Mouse (Mus musculus): ENCODE data around the gene Ttpal. TPM values are rescaled to one million over a fixed set of nuclear protein-coding genes. Genes with fewer than 3 reads are reported as not detected.

Ttpal gene
- polyA plus RNA-seq, 1 experiment from 2014 or later = 34.4 TPM

DNA sequence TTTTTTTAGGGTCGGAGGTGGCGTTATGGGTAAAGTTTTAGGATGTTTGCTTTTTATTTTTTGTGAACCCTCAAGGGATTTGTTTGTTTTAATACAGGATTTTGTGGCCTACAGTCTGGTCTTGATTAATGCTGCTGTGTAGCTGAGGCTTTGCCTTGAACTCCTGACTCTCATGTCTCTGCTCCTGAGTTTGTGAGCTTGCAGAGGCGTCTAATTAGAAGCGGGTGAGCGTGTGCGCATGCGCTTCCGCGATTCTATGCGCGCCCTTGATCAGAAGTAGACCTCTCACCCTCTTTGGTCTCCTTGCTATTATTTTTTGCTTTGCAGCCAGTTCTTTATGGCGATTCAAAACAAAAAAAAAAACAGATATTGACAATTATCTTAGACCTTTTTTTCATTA is 57.3 kb downstream of the Ttpal start:
- DNase-seq (ENCODE audit: low spot score) = no peak

DNA sequence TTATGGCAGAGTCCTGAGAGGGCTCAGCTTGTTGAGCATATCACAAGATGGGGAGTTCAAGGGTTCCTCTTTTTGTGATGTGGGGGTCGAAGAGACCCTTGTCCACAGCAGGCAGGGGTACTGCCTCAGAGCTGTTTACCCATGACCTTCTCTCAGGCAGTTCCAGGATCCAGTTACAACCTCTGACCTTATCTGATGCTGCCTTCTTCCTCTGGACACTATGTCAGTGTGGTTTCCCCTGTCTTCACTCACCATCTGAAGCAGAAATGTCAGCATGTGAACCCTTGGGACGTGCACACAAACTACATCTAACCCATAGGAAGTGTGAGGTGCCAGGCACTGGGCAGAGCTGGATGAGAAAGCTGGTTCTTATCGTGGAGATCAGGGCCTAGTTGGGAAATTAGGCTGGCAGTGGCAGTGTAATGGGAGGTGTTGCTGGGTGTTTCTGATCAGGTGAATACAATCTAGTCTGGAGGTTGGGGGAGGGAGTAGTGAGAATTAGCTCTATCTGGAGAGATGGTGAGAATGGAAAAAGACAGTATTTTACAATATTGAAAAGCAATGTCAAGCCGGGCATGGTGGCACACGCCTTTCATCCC is 58.1 kb downstream of the Ttpal start:
- no peak for DNase-seq (ENCODE audit: low spot score)

DNA sequence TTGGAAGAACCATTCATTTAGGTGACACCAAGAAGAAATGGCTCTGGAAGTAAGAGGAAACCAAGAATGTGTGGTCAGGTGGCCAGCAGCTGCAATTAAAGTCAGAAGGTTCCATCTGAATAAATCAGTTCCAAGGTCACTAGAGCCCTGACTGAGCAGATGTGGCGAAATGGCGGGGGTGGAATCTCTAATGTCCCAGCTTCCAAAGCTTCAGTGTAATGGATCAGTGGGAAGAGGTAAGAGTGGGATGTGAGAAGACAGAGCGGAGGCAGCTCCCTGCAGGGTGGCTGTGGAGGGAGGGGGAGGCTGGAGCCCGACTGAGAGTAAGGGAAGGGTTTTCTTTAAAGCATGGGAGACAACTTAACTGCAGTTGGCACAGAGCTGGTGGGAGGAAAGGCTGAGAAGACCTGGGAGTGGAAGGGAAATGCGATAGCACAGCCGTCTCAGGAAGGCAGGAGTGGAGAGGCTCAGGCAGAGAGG is 59.3 kb downstream of the Ttpal start:
- no peak for DNase-seq (ENCODE audit: low spot score)

DNA sequence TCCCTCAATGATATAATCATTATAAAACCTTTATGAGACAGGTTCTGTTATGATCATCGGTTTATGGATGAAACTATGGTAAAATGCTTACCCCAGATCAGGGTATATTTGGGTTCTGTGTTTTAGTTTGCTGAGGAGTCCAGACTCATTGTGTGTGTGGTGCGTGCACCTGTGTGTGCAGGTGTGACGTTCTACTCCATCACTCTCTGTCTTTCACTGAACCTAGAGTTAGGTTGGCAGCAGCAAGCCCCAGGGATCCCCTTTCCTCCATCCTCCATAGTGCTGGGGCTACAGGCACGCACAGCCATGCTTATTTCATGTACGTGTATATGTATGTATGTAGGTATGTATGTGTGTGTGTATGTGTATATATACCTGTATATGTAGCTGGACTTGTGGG is 60.0 kb downstream of the Ttpal start:
- DNase-seq (ENCODE audit: low spot score) = no peak

DNA sequence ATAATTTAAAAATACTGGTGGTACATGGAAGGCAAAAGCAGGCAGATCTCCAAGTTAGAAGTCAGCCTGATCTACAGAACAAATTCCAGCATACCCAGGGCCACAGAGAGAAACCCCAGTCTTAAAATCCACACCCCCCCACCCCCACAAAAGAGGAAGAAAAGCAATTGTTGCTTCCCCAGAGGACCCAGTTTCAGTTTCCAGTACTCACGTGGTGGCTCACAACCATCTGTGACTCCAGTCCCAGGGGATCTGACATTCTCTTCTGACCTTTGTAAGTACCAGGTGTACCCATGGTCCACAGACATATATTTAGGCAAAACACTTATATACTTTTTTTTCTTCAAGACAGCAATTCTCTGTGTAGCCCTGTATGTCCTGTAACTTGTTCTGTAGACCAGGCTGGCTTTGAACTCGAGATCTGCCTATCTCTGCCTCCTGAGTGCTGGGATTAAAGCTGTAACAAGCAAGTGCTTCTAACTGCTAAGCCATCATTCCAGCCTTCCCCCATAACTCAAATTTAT is 60.6 kb downstream of the Ttpal start:
- no peak for DNase-seq (ENCODE audit: low spot score)

DNA sequence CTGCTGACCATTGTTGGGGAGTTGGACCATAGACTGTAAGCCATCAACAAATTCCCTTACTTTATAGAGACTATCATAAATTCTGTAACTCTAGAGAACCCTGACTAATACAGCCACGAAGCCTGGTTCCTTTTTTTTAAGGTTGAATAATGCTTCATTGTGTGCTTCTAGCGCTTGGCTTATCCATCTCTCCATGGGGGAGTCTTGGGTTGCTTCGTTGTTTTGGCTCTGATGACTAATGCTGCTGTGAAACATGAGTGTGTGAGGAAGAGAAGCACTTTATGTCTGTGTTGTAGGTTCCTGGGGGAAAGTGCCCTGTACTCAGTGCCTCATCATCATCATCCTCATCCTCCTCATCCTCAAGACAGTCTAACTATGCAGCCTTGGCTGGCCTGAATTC is 61.8 kb downstream of the Ttpal start:
- DNase-seq (ENCODE audit: low spot score) = no peak

DNA sequence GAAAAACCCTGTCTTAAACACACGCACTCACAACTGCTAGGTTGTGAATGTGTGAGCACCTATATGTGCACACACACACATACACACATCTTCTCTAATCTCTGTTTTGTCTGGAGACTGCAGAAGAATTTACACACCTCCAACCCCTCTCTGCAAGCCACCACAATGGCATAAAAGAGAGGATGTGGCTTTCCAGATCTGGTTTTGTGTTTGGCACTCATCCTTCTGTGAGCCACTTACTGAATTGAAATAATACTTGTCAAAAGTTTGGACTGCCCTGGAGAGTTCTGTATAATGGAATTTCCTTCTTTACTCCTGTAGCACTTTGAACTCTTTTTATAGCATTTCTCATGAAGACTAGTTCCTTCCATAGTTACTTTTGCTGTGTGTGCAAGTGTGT is 64.9 kb downstream of the Ttpal start:
- peak; percentile 28 for DNase-seq (ENCODE audit: low spot score)

Other genes with a start within 250 kb of the Ttpal start
- gene Jph2, start 204.3 kb upstream of the Ttpal start, polyA plus RNA-seq (2015; fragmentation: Nextera tagmentation; extraction: Ambion mirVana) = 0.19 and 0.22 TPM in 2 replicates
- 86.6 and 89.2 TPM in 2 replicates for gene Oser1, start 177.6 kb upstream of the Ttpal start, polyA plus RNA-seq (2015; fragmentation: Nextera tagmentation; extraction: Ambion mirVana)
- 0.41 and 0.44 TPM in 2 replicates for gene Gdap1l1, start 163.8 kb upstream of the Ttpal start, polyA plus RNA-seq (2015; fragmentation: Nextera tagmentation; extraction: Ambion mirVana)
- gene Fitm2, start 129.7 kb upstream of the Ttpal start, polyA plus RNA-seq (2015; fragmentation: Nextera tagmentation; extraction: Ambion mirVana) = 5.5 and 5.7 TPM in 2 replicates
- gene R3hdml, start 110.0 kb upstream of the Ttpal start, polyA plus RNA-seq (2015; fragmentation: Nextera tagmentation; extraction: Ambion mirVana) = 0.19 and 0.21 TPM in 2 replicates
- gene Hnf4a, start 95.5 kb upstream of the Ttpal start, polyA plus RNA-seq (2015; fragmentation: Nextera tagmentation; extraction: Ambion mirVana) = 1.2 and 1.3 TPM in 2 replicates
- gene Serinc3, start 42.8 kb downstream of the Ttpal start, polyA plus RNA-seq (2015; fragmentation: Nextera tagmentation; extraction: Ambion mirVana) = 74.1 and 74.4 TPM in 2 replicates
- gene Pkig, start 56.1 kb downstream of the Ttpal start, polyA plus RNA-seq (2015; fragmentation: Nextera tagmentation; extraction: Ambion mirVana) = 63.5 and 66.1 TPM in 2 replicates
- gene Ada, start 147.9 kb downstream of the Ttpal start, polyA plus RNA-seq (2015; fragmentation: Nextera tagmentation; extraction: Ambion mirVana) = 73.2 and 83.0 TPM in 2 replicates
- gene Ccn5, start 218.5 kb downstream of the Ttpal start, polyA plus RNA-seq (2015; fragmentation: Nextera tagmentation; extraction: Ambion mirVana) = 0.22 and 0.33 TPM in 2 replicates